Mouse (Mus musculus): ENCODE data around the gene Cd300ld3. TPM values are rescaled to one million over a fixed set of nuclear protein-coding genes. Genes with fewer than 3 reads are reported as not detected.

Cd300ld3 gene
- not detected for polyA plus RNA-seq (2014; fragmentation: Illumina TruSeq; extraction: RNeasy Lipid Tissue Mini Kit (QIAGEN cat#74804); ENCODE audit: low read depth, low replicate concordance)

DNA sequence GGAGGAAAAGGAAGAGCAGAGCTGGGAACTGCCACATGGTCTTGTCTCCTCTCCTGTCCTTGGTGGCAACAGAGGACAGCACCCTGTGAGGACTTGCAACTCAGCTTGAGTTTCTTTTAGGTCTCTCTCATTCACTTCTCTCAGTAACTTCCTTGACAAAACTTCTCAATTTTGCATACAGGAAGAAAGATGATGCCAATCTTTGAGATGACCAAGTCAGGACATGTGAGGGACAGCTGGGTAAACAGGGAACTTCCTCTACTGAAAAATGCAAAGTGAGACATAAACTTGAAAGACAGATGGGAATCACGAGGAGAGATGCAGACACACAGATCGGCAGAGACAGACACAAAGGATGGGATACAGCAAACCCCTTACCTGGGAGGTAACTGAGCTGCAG, at the start of gene Cd300ld3:
TSS of gene Cd300ld3 (minus strand) at position 151 of the 400 bp plus-strand sequence.

DNA sequence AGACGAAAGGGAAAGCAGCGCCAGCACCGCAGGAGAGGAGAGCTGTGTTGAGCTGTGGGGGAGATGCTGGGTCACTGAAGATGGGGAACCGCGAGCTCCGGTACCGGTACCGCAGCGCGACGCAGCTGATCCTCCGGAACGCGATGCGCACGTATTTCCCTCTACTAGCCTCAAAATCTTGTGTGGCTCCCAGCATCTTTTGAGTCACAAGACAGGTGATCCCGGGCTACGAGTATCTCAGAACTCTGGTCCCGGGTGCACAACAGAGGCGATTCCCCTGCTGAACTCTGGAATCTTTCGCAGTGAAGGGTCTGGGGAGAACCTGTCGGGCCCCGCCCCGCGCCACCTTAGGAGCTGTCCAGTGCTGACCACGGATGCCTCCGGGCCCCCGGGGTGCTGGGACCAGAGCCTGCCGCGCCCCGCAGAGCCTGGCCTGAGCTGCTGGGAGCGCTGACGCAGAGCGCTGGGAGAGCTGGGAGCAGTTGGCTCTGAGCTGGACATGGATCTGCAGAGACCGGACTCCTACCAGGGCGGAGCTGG, 43.2 kb upstream of the Cd300ld3 start, which contains the start of gene Rab37:
TSS of gene Rab37 (plus strand) at position 70 of the 540 bp plus-strand sequence.

DNA sequence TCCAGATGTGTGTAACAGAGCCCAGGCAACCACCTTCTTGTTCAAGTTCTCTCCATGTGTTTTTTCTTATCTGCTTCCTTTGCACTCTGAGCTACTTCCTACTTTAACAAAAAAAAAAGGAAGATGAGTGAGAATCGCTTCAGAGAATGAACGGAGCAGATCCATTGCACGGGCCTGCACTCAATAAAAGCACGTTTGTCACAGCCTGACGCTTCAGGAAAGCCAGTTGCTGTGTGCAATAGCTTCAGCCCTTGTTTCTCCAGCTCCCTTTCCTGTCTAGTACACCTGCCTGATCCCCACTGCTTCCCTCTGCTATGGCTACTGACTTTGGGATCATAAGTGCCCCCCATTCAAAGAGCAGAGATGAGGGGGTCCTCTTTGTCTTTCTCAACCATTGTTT, 13.9 kb upstream of the Cd300ld3 start, which contains the start of gene Cd300e:
TSS of gene Cd300e (minus strand) at position 101 of the 400 bp plus-strand sequence.

DNA sequence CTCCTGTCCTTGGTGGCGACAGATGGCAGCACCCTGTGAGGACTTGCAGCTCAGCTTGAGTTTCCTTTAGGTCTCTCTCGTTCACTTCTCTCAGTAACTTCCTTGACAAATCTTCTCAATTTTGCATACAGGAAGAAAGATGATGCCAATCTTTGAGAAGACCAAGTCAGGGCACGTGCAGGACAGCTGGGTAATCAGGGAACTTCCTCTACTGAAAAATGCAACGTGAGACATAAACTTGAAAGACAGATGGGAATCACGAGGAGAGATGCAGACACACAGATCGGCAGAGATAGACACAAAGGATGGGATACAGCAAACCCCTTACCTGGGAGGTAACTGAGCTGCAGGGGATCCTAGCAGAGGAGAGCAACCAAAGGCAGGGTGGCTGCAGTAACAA, 10.5 kb downstream of the Cd300ld3 start, which contains the start of gene Cd300ld5:
TSS of gene Cd300ld5 (minus strand) at position 101 of the 400 bp plus-strand sequence.

DNA sequence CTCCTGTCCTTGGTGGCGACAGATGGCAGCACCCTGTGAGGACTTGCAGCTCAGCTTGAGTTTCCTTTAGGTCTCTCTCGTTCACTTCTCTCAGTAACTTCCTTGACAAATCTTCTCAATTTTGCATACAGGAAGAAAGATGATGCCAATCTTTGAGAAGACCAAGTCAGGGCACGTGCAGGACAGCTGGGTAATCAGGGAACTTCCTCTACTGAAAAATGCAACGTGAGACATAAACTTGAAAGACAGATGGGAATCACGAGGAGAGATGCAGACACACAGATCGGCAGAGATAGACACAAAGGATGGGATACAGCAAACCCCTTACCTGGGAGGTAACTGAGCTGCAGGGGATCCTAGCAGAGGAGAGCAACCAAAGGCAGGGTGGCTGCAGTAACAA, 21.3 kb downstream of the Cd300ld3 start, which contains the start of gene Cd300ld4:
TSS of gene Cd300ld4 (minus strand) at position 101 of the 400 bp plus-strand sequence.

DNA sequence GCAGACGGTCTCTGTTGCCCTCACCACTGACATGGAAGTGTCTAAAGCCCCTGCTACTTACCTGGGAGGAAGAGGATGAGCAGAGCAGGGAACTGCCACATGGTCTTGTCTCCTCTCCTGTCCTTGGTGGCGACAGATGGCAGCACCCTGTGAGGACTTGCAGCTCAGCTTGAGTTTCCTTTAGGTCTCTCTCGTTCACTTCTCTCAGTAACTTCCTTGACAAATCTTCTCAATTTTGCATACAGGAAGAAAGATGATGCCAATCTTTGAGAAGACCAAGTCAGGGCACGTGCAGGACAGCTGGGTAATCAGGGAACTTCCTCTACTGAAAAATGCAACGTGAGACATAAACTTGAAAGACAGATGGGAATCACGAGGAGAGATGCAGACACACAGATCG, 32.1 kb downstream of the Cd300ld3 start, which contains the start of gene Cd300ld2:
TSS of gene Cd300ld2 (minus strand) at position 101 of the 400 bp plus-strand sequence.

DNA sequence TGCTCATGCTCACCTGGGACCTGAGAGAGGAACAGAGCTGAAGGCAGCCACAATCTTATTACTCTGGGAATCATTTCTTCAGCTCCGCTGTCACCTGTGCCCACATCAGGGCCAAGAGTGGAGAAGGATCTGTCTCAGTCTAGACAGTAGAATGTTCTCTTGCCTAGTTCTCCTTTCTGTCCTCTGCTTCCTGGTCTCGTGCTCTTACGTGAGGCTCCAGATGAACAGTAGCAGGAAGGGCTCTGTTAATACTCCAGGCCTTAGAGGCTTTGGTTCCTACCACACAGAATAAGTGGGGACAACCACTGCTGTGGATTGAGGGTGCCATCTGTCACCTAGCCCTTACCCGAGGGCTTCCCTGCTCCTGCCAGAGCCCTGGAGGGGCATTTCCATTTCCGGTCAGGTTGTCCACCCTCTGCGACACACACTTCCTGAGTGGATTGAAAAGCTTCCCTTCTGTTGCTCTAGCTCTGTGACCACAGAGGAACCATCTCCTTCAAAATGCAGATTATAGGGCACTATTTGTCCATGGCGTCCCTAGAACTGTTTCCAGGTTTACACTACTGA, 46.7 kb downstream of the Cd300ld3 start, which contains the start of gene Cd300c2:
TSS of gene Cd300c2 (minus strand) at position 407 of the 567 bp plus-strand sequence.

Other genes with a start within 250 kb of the Cd300ld3 start
- gene Gpr142, start 249.5 kb downstream of the Cd300ld3 start, polyA plus RNA-seq (2014; fragmentation: Illumina TruSeq; extraction: RNeasy Lipid Tissue Mini Kit (QIAGEN cat#74804); ENCODE audit: low read depth, low replicate concordance), result not detected
- 24.3 TPM for gene Gprc5c, start 197.3 kb downstream of the Cd300ld3 start, polyA plus RNA-seq (2014; fragmentation: Illumina TruSeq; extraction: RNeasy Lipid Tissue Mini Kit (QIAGEN cat#74804); ENCODE audit: low read depth, low replicate concordance)
- 0.36 TPM for gene Cd300a, start 158.4 kb downstream of the Cd300ld3 start, polyA plus RNA-seq (2014; fragmentation: Illumina TruSeq; extraction: RNeasy Lipid Tissue Mini Kit (QIAGEN cat#74804); ENCODE audit: low read depth, low replicate concordance)
- not detected for gene Cd300lb, start 114.0 kb downstream of the Cd300ld3 start, polyA plus RNA-seq (2014; fragmentation: Illumina TruSeq; extraction: RNeasy Lipid Tissue Mini Kit (QIAGEN cat#74804); ENCODE audit: low read depth, low replicate concordance)
- not detected for gene Cd300c, start 79.3 kb downstream of the Cd300ld3 start, polyA plus RNA-seq (2014; fragmentation: Illumina TruSeq; extraction: RNeasy Lipid Tissue Mini Kit (QIAGEN cat#74804); ENCODE audit: low read depth, low replicate concordance)
- gene Cd300ld, start 58.5 kb downstream of the Cd300ld3 start, polyA plus RNA-seq (2014; fragmentation: Illumina TruSeq; extraction: RNeasy Lipid Tissue Mini Kit (QIAGEN cat#74804); ENCODE audit: low read depth, low replicate concordance), result 0.97 TPM
- gene Cd300c2, start 46.5 kb downstream of the Cd300ld3 start, polyA plus RNA-seq (2014; fragmentation: Illumina TruSeq; extraction: RNeasy Lipid Tissue Mini Kit (QIAGEN cat#74804); ENCODE audit: low read depth, low replicate concordance), result 0.53 TPM
- gene Cd300ld2, start 32.2 kb downstream of the Cd300ld3 start, polyA plus RNA-seq (2014; fragmentation: Illumina TruSeq; extraction: RNeasy Lipid Tissue Mini Kit (QIAGEN cat#74804); ENCODE audit: low read depth, low replicate concordance), result not detected
- gene Cd300ld4, start 21.4 kb downstream of the Cd300ld3 start, polyA plus RNA-seq (2014; fragmentation: Illumina TruSeq; extraction: RNeasy Lipid Tissue Mini Kit (QIAGEN cat#74804); ENCODE audit: low read depth, low replicate concordance), result not detected
- gene Cd300ld5, start 10.6 kb downstream of the Cd300ld3 start, polyA plus RNA-seq (2014; fragmentation: Illumina TruSeq; extraction: RNeasy Lipid Tissue Mini Kit (QIAGEN cat#74804); ENCODE audit: low read depth, low replicate concordance), result not detected
- gene Cd300e, start 13.8 kb upstream of the Cd300ld3 start, polyA plus RNA-seq (2014; fragmentation: Illumina TruSeq; extraction: RNeasy Lipid Tissue Mini Kit (QIAGEN cat#74804); ENCODE audit: low read depth, low replicate concordance), result not detected
- not detected for gene Rab37, start 43.0 kb upstream of the Cd300ld3 start, polyA plus RNA-seq (2014; fragmentation: Illumina TruSeq; extraction: RNeasy Lipid Tissue Mini Kit (QIAGEN cat#74804); ENCODE audit: low read depth, low replicate concordance)
- gene Cd300lf, start 85.6 kb upstream of the Cd300ld3 start, polyA plus RNA-seq (2014; fragmentation: Illumina TruSeq; extraction: RNeasy Lipid Tissue Mini Kit (QIAGEN cat#74804); ENCODE audit: low read depth, low replicate concordance), result not detected
- gene Slc9a3r1, start 114.9 kb upstream of the Cd300ld3 start, polyA plus RNA-seq (2014; fragmentation: Illumina TruSeq; extraction: RNeasy Lipid Tissue Mini Kit (QIAGEN cat#74804); ENCODE audit: low read depth, low replicate concordance), result 36.7 TPM
- 0.57 TPM for gene Tmem104, start 139.1 kb upstream of the Cd300ld3 start, polyA plus RNA-seq (2014; fragmentation: Illumina TruSeq; extraction: RNeasy Lipid Tissue Mini Kit (QIAGEN cat#74804); ENCODE audit: low read depth, low replicate concordance)
- 1.6 TPM for gene Nat9, start 139.4 kb upstream of the Cd300ld3 start, polyA plus RNA-seq (2014; fragmentation: Illumina TruSeq; extraction: RNeasy Lipid Tissue Mini Kit (QIAGEN cat#74804); ENCODE audit: low read depth, low replicate concordance)
- not detected for gene Grin2c, start 218.8 kb upstream of the Cd300ld3 start, polyA plus RNA-seq (2014; fragmentation: Illumina TruSeq; extraction: RNeasy Lipid Tissue Mini Kit (QIAGEN cat#74804); ENCODE audit: low read depth, low replicate concordance)
- 2.1 TPM for gene Fdxr, start 228.6 kb upstream of the Cd300ld3 start, polyA plus RNA-seq (2014; fragmentation: Illumina TruSeq; extraction: RNeasy Lipid Tissue Mini Kit (QIAGEN cat#74804); ENCODE audit: low read depth, low replicate concordance)
- 9.9 TPM for gene Fads6, start 249.3 kb upstream of the Cd300ld3 start, polyA plus RNA-seq (2014; fragmentation: Illumina TruSeq; extraction: RNeasy Lipid Tissue Mini Kit (QIAGEN cat#74804); ENCODE audit: low read depth, low replicate concordance)